Mouse (Mus musculus) stomach, postnatal 0 days (tissue): ENCODE results near the gene 4931406P16Rik. TPM values are rescaled to one million over a fixed set of nuclear protein-coding genes. Genes with fewer than 3 reads are reported as not detected.

Experiments used
- ATAC-seq: fragments of 200-750 bp; cut with Nextera tagmentation; 2 replicates; pipeline ENCODE4 v1.8.0; 2017; ENCODE audit not compliant: low FRiP score, low TSS enrichment
- DNase-seq: peaks from one replicate; pipeline ENCODE4 v3.0.0-alpha.2; 2016; ENCODE audit warnings: low spot score
- H3K27ac ChIP-seq: fragments of 300-500 bp; sonication (generic); replicated peaks from 2 replicates; pipeline ENCODE4 v1.5.1; 2014; ENCODE audit warnings: mild to moderate bottlenecking, control low read depth
- H3K27me3 ChIP-seq: fragments of 300-500 bp; sonication (generic); 2 replicates; pipeline ENCODE4 v1.6.1; 2014; ENCODE audit warnings: low read length; ENCODE audit not compliant: control insufficient read depth, insufficient read depth
- H3K36me3 ChIP-seq: fragments of 300-500 bp; sonication (generic); 2 replicates; pipeline ENCODE4 v1.6.1; 2014; ENCODE audit warnings: low read length, mixed read lengths; ENCODE audit not compliant: control insufficient read depth, insufficient read depth
- H3K4me1 ChIP-seq: fragments of 300-500 bp; sonication (generic); replicated peaks from 2 replicates; pipeline ENCODE4 v1.6.1; 2014; ENCODE audit warnings: antibody characterized with exemption; ENCODE audit not compliant: control insufficient read depth, insufficient read depth
- H3K4me2 ChIP-seq: fragments of 300-500 bp; sonication (generic); replicated peaks from 2 replicates; pipeline ENCODE4 v1.6.1; 2014; ENCODE audit warnings: low read depth, mild to moderate bottlenecking, control low read depth, moderate library complexity
- H3K4me3 ChIP-seq: fragments of 300-500 bp; sonication (generic); 2 replicates; pipeline ENCODE4 v1.5.1; 2014; ENCODE audit warnings: low read depth, low read length, control low read depth
- H3K9ac ChIP-seq: fragments of 300-500 bp; sonication (generic); 2 replicates; pipeline ENCODE4 v1.6.1; 2014; ENCODE audit warnings: mild to moderate bottlenecking, low read length, control low read depth, mixed read lengths
- H3K9me3 ChIP-seq: fragments of 300-500 bp; sonication (generic); 2 replicates; pipeline ENCODE4 v1.6.1; 2016; ENCODE audit warnings: low read length; ENCODE audit not compliant: control insufficient read depth
- CTCF ChIP-seq: IDR thresholded peaks from 2 replicates; pipeline ENCODE4 v1.5.1; 2016; ENCODE audit warnings: antibody characterized with exemption, low read depth, mild to moderate bottlenecking, moderate library complexity
- EP300 ChIP-seq: optimal IDR thresholded peaks from 2 replicates; pipeline ENCODE3; 2016; ENCODE audit warnings: antibody characterized with exemption
- WGBS: fragments of 180-500 bp; shearing (Covaris S2); extraction: QIAGEN DNeasy Blood & Tissue Kit; methylation state at CpG from one replicate; pipeline ENCODE4 v1.1.7; 2014; 5-methylcytosine and 5-hydroxymethylcytosine counted together
- polyA plus RNA-seq: library from polyadenylated mRNA; unstranded; fragments of >200 nt; fragmentation: Nextera tagmentation; extraction: Ambion mirVana; gene quantifications from 2 replicates; pipeline ENCODE4 v1.2.1, GENCODE M21; 2015

Gene 4931406P16Rik
- 15.2 and 16.1 TPM in 2 replicates for polyA plus RNA-seq

DNA sequence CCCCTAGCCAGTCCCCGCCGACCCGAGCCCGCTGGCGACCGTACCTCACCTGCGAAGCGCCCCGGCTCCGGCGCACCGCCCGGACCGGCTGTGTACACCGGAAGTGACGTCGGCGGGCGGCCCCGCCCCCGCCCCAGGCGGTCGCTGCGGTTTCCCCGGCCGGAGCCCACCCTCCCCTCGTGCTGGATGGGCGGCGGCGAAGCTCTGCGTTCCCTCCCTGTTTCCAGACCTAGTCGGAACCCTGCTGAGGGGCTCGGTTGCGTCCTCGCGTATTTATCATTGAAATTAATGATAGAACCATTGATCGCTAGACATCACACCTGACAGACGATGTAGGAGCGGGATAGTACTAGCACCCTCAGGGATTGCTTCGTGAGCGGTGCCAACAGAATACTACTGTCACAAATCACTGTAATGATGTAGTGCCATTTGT is at the start of gene 4931406P16Rik:
Gene 4931406P16Rik, minus strand, starts transcription at position 109 of the 433 bp plus-strand sequence.
- H3K4me3 ChIP-seq: peak within 1 kb of the TSS; percentile 89
- no peaks in the 10 kb centered on the region; the same call in 1 of the 2 replicates for H3K4me1 ChIP-seq
- H3K27ac ChIP-seq: peak within 1 kb of the TSS; percentile 97
- no peaks in the 10 kb centered on the region for H3K9me3 ChIP-seq
- peak within 1 kb of the TSS; percentile 96 for H3K9ac ChIP-seq
- peak; percentile 92 for ATAC-seq
- under 1% methylated on average over 38 of the region's 41 CpGs for WGBS
- TF ChIP-seq EP300 (no peak), CTCF (no peak)
- DNase-seq: peak; percentile 89
- H3K36me3 ChIP-seq: no peaks in the 10 kb centered on the region
- peak within 1 kb of the TSS; percentile 83 for H3K4me2 ChIP-seq
- H3K27me3 ChIP-seq: no peaks in the 10 kb centered on the region

GRCm38 (mm10) chr7:34355629-34356028 is 42.3 kb upstream of the 4931406P16Rik start:
- H3K27me3 ChIP-seq: no peaks in the 10 kb centered on the region
- ATAC-seq (no peak), DNase-seq (no peak)
- H3K4me1 ChIP-seq: no peaks in the 10 kb centered on the region
- H3K9ac ChIP-seq: no peak overlapping the region
- TF ChIP-seq EP300: no peak
- peak; percentile 79 for TF ChIP-seq CTCF
- H3K9me3 ChIP-seq: no peaks in the 10 kb centered on the region
- no peak overlapping the region for H3K27ac ChIP-seq
- H3K4me2 ChIP-seq: no peak overlapping the region
- WGBS: 86% methylated on average over 4 of the region's 4 CpGs
- peaks cover 20% of the 10 kb centered on the region for H3K36me3 ChIP-seq
- no peak overlapping the region for H3K4me3 ChIP-seq

GRCm38 (mm10) chr7:34351997-34352396 is 38.6 kb upstream of the 4931406P16Rik start:
- H3K4me2 ChIP-seq: no peak overlapping the region
- WGBS: 73% methylated on average over 1 of the region's 1 CpGs
- TF ChIP-seq EP300: no peak
- TF ChIP-seq CTCF: peak; percentile 60
- H3K36me3 ChIP-seq: peaks cover 25% of the 10 kb centered on the region
- no peak overlapping the region for H3K27ac ChIP-seq
- H3K9me3 ChIP-seq: no peaks in the 10 kb centered on the region
- ATAC-seq: no peak
- no peak overlapping the region for H3K4me3 ChIP-seq
- H3K27me3 ChIP-seq: no peaks in the 10 kb centered on the region
- no peaks in the 10 kb centered on the region for H3K4me1 ChIP-seq
- peak; percentile 33 for DNase-seq
- H3K9ac ChIP-seq: no peak overlapping the region

DNA sequence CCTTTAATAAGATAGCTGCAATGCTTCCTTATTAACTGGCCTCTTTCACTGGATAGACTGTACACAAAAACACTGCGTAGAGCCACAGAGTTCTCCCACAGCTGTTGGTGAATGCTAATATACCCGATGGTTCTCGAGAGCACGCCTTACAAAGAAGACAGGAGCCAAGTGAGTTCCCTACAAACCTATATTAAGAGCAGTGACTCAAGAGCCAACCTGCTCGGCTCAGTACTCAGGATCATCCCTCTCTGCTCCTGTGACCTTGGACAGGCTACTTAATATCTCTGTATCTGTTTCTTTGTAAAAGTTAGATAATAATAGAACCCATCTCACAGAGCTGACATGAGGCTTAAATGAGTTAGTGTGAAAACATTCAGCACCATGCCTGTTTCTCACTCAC is 36.8 kb upstream of the 4931406P16Rik start:
- Histone ChIP-seq H3K4me1 (no peaks in the 10 kb centered on the region), H3K9me3 (no peaks in the 10 kb centered on the region), H3K4me3 (no peak overlapping the region), H3K9ac (no peak overlapping the region), H3K36me3 (peaks cover 33% of the 10 kb centered on the region), H3K4me2 (no peak overlapping the region), H3K27me3 (no peaks in the 10 kb centered on the region), H3K27ac (no peak overlapping the region)
- TF ChIP-seq CTCF (no peak), EP300 (no peak)
- ATAC-seq (no peak), DNase-seq (no peak)
- 92% methylated on average over 5 of the region's 5 CpGs for WGBS

GRCm38 (mm10) chr7:34348011-34348410 is 34.7 kb upstream of the 4931406P16Rik start:
- Histone ChIP-seq H3K4me3 (no peak overlapping the region), H3K4me2 (no peak overlapping the region), H3K36me3 (peaks cover 32% of the 10 kb centered on the region), H3K27ac (no peak overlapping the region), H3K9me3 (no peaks in the 10 kb centered on the region), H3K9ac (no peak overlapping the region), H3K4me1 (no peaks in the 10 kb centered on the region), H3K27me3 (no peaks in the 10 kb centered on the region)
- ATAC-seq (no peak), DNase-seq (no peak)
- 65% methylated on average over 1 of the region's 1 CpGs for WGBS
- TF ChIP-seq EP300 (no peak), CTCF (no peak)

DNA sequence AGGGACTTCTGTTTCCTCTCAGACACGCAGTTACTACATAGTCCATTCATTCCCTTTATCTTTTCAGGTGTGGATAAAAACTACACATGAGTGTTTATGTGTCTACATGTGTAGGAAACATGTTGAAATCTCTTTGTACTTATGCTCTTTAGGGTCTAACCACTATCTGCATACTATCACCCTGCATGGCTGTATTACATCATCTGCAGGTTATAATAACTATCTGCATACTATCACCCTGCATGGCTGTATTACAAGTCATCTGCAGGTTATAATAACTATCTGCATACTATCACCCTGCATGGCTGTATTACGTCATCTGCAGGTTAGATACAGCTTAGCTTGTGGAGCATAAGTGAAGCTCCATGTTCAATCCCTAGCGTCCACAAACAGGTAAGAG is 33.7 kb upstream of the 4931406P16Rik start:
- WGBS: 85% methylated on average over 3 of the region's 3 CpGs
- Histone ChIP-seq H3K4me1 (no peaks in the 10 kb centered on the region), H3K27me3 (no peaks in the 10 kb centered on the region), H3K4me2 (no peak overlapping the region), H3K9me3 (no peaks in the 10 kb centered on the region), H3K27ac (no peak overlapping the region), H3K36me3 (peaks cover 26% of the 10 kb centered on the region), H3K4me3 (no peak overlapping the region), H3K9ac (no peak overlapping the region)
- no peak for TF ChIP-seq CTCF
- no peak for TF ChIP-seq EP300
- no peak for DNase-seq
- no peak for ATAC-seq
